ENCODE assay signal across 8 mouse cellular contexts in the genomic region with DNA sequence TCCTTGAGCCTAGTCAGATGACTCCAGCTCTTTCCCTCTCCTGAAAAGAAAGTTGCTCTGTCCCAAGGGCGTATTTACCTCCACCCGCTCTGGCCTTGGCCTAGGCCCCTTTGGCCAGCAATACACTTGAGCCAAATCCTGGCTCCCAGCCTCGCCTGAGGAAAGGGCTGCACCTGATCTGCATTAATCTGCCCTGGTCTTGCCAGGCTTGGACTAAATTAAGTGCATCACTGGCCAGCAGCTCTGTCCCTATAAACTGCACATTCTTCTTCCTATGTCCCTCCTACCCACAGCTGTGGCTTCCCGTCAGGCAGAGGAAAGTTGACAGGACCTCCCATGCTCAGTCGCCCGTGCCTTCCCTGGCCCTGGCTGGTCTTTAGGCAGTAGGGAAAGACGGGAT. TPM values are rescaled to one million over a fixed set of nuclear protein-coding genes. Genes with fewer than 3 reads are reported as not detected.
DNase-seq lines count a peak whose midpoint lies in the region; ATAC-seq and TF ChIP-seq lines count a peak whose summit lies in the region.

No protein-coding gene starts in this region.

- no peaks in the 10 kb centered on the region for H3K9me3 ChIP-seq in heart, embryonic 11.5 days (replicated peaks; ENCODE audit: control insufficient read depth, low read length)
- no peaks in the 10 kb centered on the region for H3K9me3 ChIP-seq in forebrain, embryonic 15.5 days

- peaks cover 5% of the 10 kb centered on the region for H3K4me1 ChIP-seq in heart, adult 2 months (ENCODE audit: control insufficient read depth, insufficient read depth, low read length)
- H3K4me1 ChIP-seq in heart, embryonic 11.5 days (ENCODE audit: control insufficient read depth, insufficient read depth, low read length): no peaks in the 10 kb centered on the region
- no peaks in the 10 kb centered on the region for H3K4me1 ChIP-seq in forebrain, embryonic 15.5 days

- no peaks in the 10 kb centered on the region for H3K79me2 ChIP-seq in heart, adult 2 months (replicated peaks; ENCODE audit: control insufficient read depth, insufficient read depth, low read length)

- DNase-seq in heart, adult 2 months: peak; percentile 50 to 66
- peak; percentile 75 for DNase-seq in NIH3T3 (ENCODE audit: low read depth)
- peak; percentile 14 to 17 for DNase-seq in frontal cortex, postnatal 14 days (ENCODE audit: low spot score in 2 of 2)
- DNase-seq in kidney, postnatal 10 days: peak; percentile 39
- DNase-seq in right cerebral cortex, adult 2 months (ENCODE audit: low spot score in 2 of 2): peak; percentile 29 to 32
- no peak for DNase-seq in thymus, postnatal 25 days

- no peak for ATAC-seq in heart, embryonic 11.5 days (replicated peaks; ENCODE audit: insufficient number of reproducible peaks, low FRiP score, low TSS enrichment)
- ATAC-seq in forebrain, embryonic 15.5 days (replicated peaks): no peak

- no peaks in the 10 kb centered on the region for H3K36me3 ChIP-seq in heart, adult 2 months (ENCODE audit: control insufficient read depth, insufficient read depth, low read length)
- H3K36me3 ChIP-seq in heart, embryonic 11.5 days (ENCODE audit: control insufficient read depth, insufficient read depth, low read length): no peaks in the 10 kb centered on the region
- H3K36me3 ChIP-seq in forebrain, embryonic 15.5 days: no peaks in the 10 kb centered on the region

- no peaks in the 10 kb centered on the region for H3K27me3 ChIP-seq in heart, adult 2 months (ENCODE audit: control insufficient read depth, insufficient read depth, low read length)
- no peaks in the 10 kb centered on the region for H3K27me3 ChIP-seq in heart, embryonic 11.5 days (ENCODE audit: control insufficient read depth, insufficient read depth, low read length)
- no peaks in the 10 kb centered on the region for H3K27me3 ChIP-seq in forebrain, embryonic 15.5 days

- TF ChIP-seq POLR2A in heart, adult 2 months (IDR thresholded peaks at IDR 0.05; ENCODE audit: insufficient read depth, low read depth, low read length): no peak

- no peak overlapping the region for H3K4me3 ChIP-seq in heart, adult 2 months
- H3K4me3 ChIP-seq in heart, embryonic 11.5 days (ENCODE audit: low read depth, low read length): no peak overlapping the region
- H3K4me3 ChIP-seq in forebrain, embryonic 15.5 days: no peak overlapping the region

- TF ChIP-seq CTCF in heart, adult 2 months (IDR thresholded peaks at IDR 0.05): no peak

- H3K9ac ChIP-seq in heart, adult 2 months (ENCODE audit: low read depth, low read length): no peak overlapping the region
- no peak overlapping the region for H3K9ac ChIP-seq in heart, embryonic 11.5 days (ENCODE audit: low read depth, low read length)
- no peak overlapping the region for H3K9ac ChIP-seq in forebrain, embryonic 15.5 days (replicated peaks)

- no peak overlapping the region for H3K4me2 ChIP-seq in heart, embryonic 11.5 days
- no peak overlapping the region for H3K4me2 ChIP-seq in forebrain, embryonic 15.5 days (replicated peaks)

- 54% methylated on average over 7 of the region's 7 CpGs for WGBS in heart, adult 2 months
- 70% methylated on average over 7 of the region's 7 CpGs for WGBS in heart, embryonic 11.5 days (ENCODE audit: insufficient replicate concordance)
- 72% methylated on average over 7 of the region's 7 CpGs for WGBS in forebrain, embryonic 15.5 days

- H3K27ac ChIP-seq in heart, adult 2 months: peak overlapping the region; percentile 26
- H3K27ac ChIP-seq in heart, embryonic 11.5 days (ENCODE audit: low read depth, low read length): no peak overlapping the region
- no peak overlapping the region for H3K27ac ChIP-seq in forebrain, embryonic 15.5 days (replicated peaks)

- TF ChIP-seq EP300 in heart, adult 2 months (IDR thresholded peaks at IDR 0.05; ENCODE audit: insufficient read depth, low read depth, low read length): no peak

- intact Hi-C loops in heart, adult 2 months (cut with DNase I): no loop called here

RNA-seq across cellular contexts. Expression of gene Anxa11, which starts 36.1 kb away (rescaled TPM):
- 10 to 100 TPM; 77.9 to 82.4 TPM for total RNA-seq in heart, adult 2 months (2021)
- polyA plus RNA-seq in heart, adult 2 months (2012; rRNA removed): 74.0 and 90.3 TPM in 2 replicates
- 14.7 and 18.6 TPM in 2 replicates for polyA plus RNA-seq in heart, embryonic 11.5 days (2014; fragmentation: Nextera tagmentation; extraction: Ambion mirVana)
- 1.7 and 1.8 TPM in 2 replicates for polyA plus RNA-seq in forebrain, embryonic 15.5 days (2015; fragmentation: Nextera tagmentation; extraction: Ambion mirVana)

RNA-seq across cellular contexts. Expression of gene Zcchc24, which starts 37.0 kb away (rescaled TPM):
- total RNA-seq in heart, adult 2 months (2021): 10 to 100 TPM; 33.5 TPM
- polyA plus RNA-seq in heart, adult 2 months (2012; rRNA removed): 27.3 and 39.4 TPM in 2 replicates
- polyA plus RNA-seq in heart, embryonic 11.5 days (2014; fragmentation: Nextera tagmentation; extraction: Ambion mirVana): 18.9 and 22.6 TPM in 2 replicates
- polyA plus RNA-seq in forebrain, embryonic 15.5 days (2015; fragmentation: Nextera tagmentation; extraction: Ambion mirVana): 10.7 and 12.3 TPM in 2 replicates
